Mouse (Mus musculus): ENCODE data around the gene Actn3. TPM values are rescaled to one million over a fixed set of nuclear protein-coding genes. Genes with fewer than 3 reads are reported as not detected.
A peak's percentile ranks its signal among the peaks of the same experiment; 100 is the strongest.

Actn3 gene
- polyA plus RNA-seq, 1 experiment from 2014 or later = 2.0 TPM

GRCm38 (mm10) chr19:4845846-4846245 lies 31.9 kb downstream of the Actn3 start:
- Histone ChIP-seq H3K27ac (replicated peaks in 1 of 2; ENCODE audit: control insufficient read depth in 1 of 2, insufficient read depth in 1 of 2, low read depth in 2 of 2, low read length in 2 of 2) (no peak overlapping the region), H3K27me3 (ENCODE audit: control insufficient read depth, insufficient read depth, low read length) (peaks cover 17% of the 10 kb centered on the region), H3K4me3 (ENCODE audit: control insufficient read depth in 1 of 2, insufficient read depth in 1 of 2, low read depth in 1 of 2, low read length in 2 of 2) (no peak overlapping the region), H3K9ac (ENCODE audit: low read length) (no peak overlapping the region), H3K4me2 (ENCODE audit: low read length) (no peak overlapping the region), H3K4me1 (ENCODE audit: control insufficient read depth in 2 of 2, insufficient read depth in 2 of 2, low read length in 2 of 2) (no peaks in the 10 kb centered on the region), H3K9me3 (ENCODE audit: control insufficient read depth, low read length) (no peaks in the 10 kb centered on the region), H3K36me3 (ENCODE audit: control insufficient read depth, insufficient read depth, low read length) (no peaks in the 10 kb centered on the region)
- 59% methylated on average over 2 of the region's 2 CpGs for WGBS
- ATAC-seq (ENCODE audit: insufficient number of reproducible peaks, insufficient read depth, low FRiP score, low read depth) = no peak

DNA sequence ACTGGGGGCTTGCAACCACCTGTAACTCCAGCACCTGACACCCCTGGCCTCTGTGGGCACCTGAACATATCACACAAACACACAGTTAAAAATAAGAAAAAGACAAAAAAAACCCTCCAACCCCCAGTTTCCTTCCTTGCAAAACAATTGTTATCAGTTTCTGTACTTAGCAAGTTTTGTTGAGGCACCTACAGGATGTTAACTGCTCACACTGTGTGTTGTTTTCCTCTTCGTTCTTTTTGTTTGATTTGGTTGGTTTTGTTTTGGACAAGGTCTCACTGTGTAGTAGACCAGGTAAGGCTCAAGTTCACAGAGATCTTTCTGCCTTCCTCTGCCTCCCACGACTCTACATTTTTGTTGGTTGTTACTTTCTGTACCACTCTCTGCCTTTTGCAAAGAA lies 35.1 kb downstream of the Actn3 start:
- Histone ChIP-seq H3K27me3 (ENCODE audit: control insufficient read depth, insufficient read depth, low read length) (peaks cover 26% of the 10 kb centered on the region), H3K27ac (replicated peaks in 1 of 2; ENCODE audit: control insufficient read depth in 1 of 2, insufficient read depth in 1 of 2, low read depth in 2 of 2, low read length in 2 of 2) (no peak overlapping the region), H3K9me3 (ENCODE audit: control insufficient read depth, low read length) (no peaks in the 10 kb centered on the region), H3K36me3 (ENCODE audit: control insufficient read depth, insufficient read depth, low read length) (no peaks in the 10 kb centered on the region), H3K4me3 (ENCODE audit: control insufficient read depth in 1 of 2, insufficient read depth in 1 of 2, low read depth in 1 of 2, low read length in 2 of 2) (no peak overlapping the region), H3K9ac (ENCODE audit: low read length) (no peak overlapping the region), H3K4me2 (ENCODE audit: low read length) (no peak overlapping the region), H3K4me1 (ENCODE audit: control insufficient read depth in 2 of 2, insufficient read depth in 2 of 2, low read length in 2 of 2) (peaks cover 3 to 11% of the 10 kb centered on the region in 2 experiments; a peak in 3 of 4 replicates)
- WGBS = 45% methylated on average over 2 of the region's 2 CpGs
- no peak for ATAC-seq (ENCODE audit: insufficient number of reproducible peaks, insufficient read depth, low FRiP score, low read depth)

GRCm38 (mm10) chr19:4840848-4841247 lies 36.9 kb downstream of the Actn3 start:
- WGBS = 72% methylated on average over 9 of the region's 9 CpGs
- H3K4me3 ChIP-seq (ENCODE audit: control insufficient read depth in 1 of 2, insufficient read depth in 1 of 2, low read depth in 1 of 2, low read length in 2 of 2) = no peak overlapping the region
- H3K27ac ChIP-seq (replicated peaks in 1 of 2; ENCODE audit: control insufficient read depth in 1 of 2, insufficient read depth in 1 of 2, low read depth in 2 of 2, low read length in 2 of 2) = no peak overlapping the region
- no peak for ATAC-seq (ENCODE audit: insufficient number of reproducible peaks, insufficient read depth, low FRiP score, low read depth)
- no peak overlapping the region for H3K4me2 ChIP-seq (ENCODE audit: low read length)
- 0 out of 2 replicates have a peak, but pooled peaks cover 2% of the 10 kb centered on the region for H3K36me3 ChIP-seq (ENCODE audit: control insufficient read depth, insufficient read depth, low read length)
- H3K9me3 ChIP-seq (ENCODE audit: control insufficient read depth, low read length) = no peaks in the 10 kb centered on the region
- H3K9ac ChIP-seq (ENCODE audit: low read length) = no peak overlapping the region
- peaks cover 3 to 11% of the 10 kb centered on the region in 2 experiments; a peak in 3 of 4 replicates for H3K4me1 ChIP-seq (ENCODE audit: control insufficient read depth in 2 of 2, insufficient read depth in 2 of 2, low read length in 2 of 2)
- H3K27me3 ChIP-seq (ENCODE audit: control insufficient read depth, insufficient read depth, low read length) = peaks cover 26% of the 10 kb centered on the region

GRCm38 (mm10) chr19:4839149-4839548 lies 38.6 kb downstream of the Actn3 start, which contains the start of the genes Ccs and Ccdc87:
Gene Ccs (minus strand): TSS chr19:4839332.
Gene Ccdc87 (plus strand): TSS chr19:4839366.
- peak; percentile 96 for ATAC-seq (ENCODE audit: insufficient number of reproducible peaks, insufficient read depth, low FRiP score, low read depth)
- Histone ChIP-seq H3K27ac (replicated peaks in 1 of 2; ENCODE audit: control insufficient read depth in 1 of 2, insufficient read depth in 1 of 2, low read depth in 2 of 2, low read length in 2 of 2) (0 out of 4 replicates have a peak within 1 kb of the TSS, but pooled peaks have one; percentile 2 to 8), H3K4me1 (ENCODE audit: control insufficient read depth in 2 of 2, insufficient read depth in 2 of 2, low read length in 2 of 2) (peaks cover 3 to 11% of the 10 kb centered on the region in 2 experiments; a peak in 3 of 4 replicates), H3K4me2 (ENCODE audit: low read length) (peak within 1 kb of the TSS; percentile 98), H3K4me3 (ENCODE audit: control insufficient read depth in 1 of 2, insufficient read depth in 1 of 2, low read depth in 1 of 2, low read length in 2 of 2) (peak within 1 kb of the TSS; percentile 54 to 79), H3K36me3 (ENCODE audit: control insufficient read depth, insufficient read depth, low read length) (0 out of 2 replicates have a peak, but pooled peaks cover 2% of the 10 kb centered on the region), H3K9ac (ENCODE audit: low read length) (peak within 1 kb of the TSS; percentile 77), H3K9me3 (ENCODE audit: control insufficient read depth, low read length) (no peaks in the 10 kb centered on the region), H3K27me3 (ENCODE audit: control insufficient read depth, insufficient read depth, low read length) (peaks cover 26% of the 10 kb centered on the region)
- under 1% methylated on average over 25 of the region's 25 CpGs for WGBS

GRCm38 (mm10) chr19:4838526-4839140 lies 39.1 kb downstream of the Actn3 start:
- no peaks in the 10 kb centered on the region for H3K9me3 ChIP-seq (ENCODE audit: control insufficient read depth, low read length)
- peaks cover 26% of the 10 kb centered on the region for H3K27me3 ChIP-seq (ENCODE audit: control insufficient read depth, insufficient read depth, low read length)
- H3K4me1 ChIP-seq (ENCODE audit: control insufficient read depth in 2 of 2, insufficient read depth in 2 of 2, low read length in 2 of 2) = peaks cover 3 to 11% of the 10 kb centered on the region in 2 experiments; a peak in 3 of 4 replicates
- H3K27ac ChIP-seq (replicated peaks in 1 of 2; ENCODE audit: control insufficient read depth in 1 of 2, insufficient read depth in 1 of 2, low read depth in 2 of 2, low read length in 2 of 2) = 0 out of 4 replicates have a peak overlapping the region, but pooled peaks have one; percentile 2 to 8
- 0 out of 2 replicates have a peak, but pooled peaks cover 2% of the 10 kb centered on the region for H3K36me3 ChIP-seq (ENCODE audit: control insufficient read depth, insufficient read depth, low read length)
- ATAC-seq (ENCODE audit: insufficient number of reproducible peaks, insufficient read depth, low FRiP score, low read depth) = no peak
- peak overlapping the region; percentile 77 for H3K9ac ChIP-seq (ENCODE audit: low read length)
- peak overlapping the region; percentile 54 to 79 for H3K4me3 ChIP-seq (ENCODE audit: control insufficient read depth in 1 of 2, insufficient read depth in 1 of 2, low read depth in 1 of 2, low read length in 2 of 2)
- 30% methylated on average over 10 of the region's 10 CpGs for WGBS
- H3K4me2 ChIP-seq (ENCODE audit: low read length) = peak overlapping the region; percentile 98

DNA sequence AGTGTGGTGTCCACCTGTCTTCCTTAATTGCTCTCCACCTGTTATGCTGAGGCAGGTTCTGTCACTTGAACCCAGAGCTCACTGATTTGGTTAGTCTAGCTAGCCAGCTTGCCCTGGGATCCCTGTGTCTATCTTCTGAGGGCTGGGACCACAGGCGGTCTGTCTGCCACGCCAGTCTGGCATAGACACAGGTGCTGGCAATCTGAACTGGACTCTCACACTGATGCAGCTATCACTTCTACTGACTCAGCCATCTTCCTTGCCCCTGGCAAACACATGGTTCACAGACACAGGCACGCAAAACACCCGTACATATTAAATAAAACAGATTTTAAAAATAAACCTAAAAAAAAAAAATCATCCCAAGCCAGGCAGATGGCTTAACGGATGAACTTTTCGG lies 40.7 kb downstream of the Actn3 start:
- Histone ChIP-seq H3K9me3 (ENCODE audit: control insufficient read depth, low read length) (no peaks in the 10 kb centered on the region), H3K27ac (replicated peaks in 1 of 2; ENCODE audit: control insufficient read depth in 1 of 2, insufficient read depth in 1 of 2, low read depth in 2 of 2, low read length in 2 of 2) (no peak overlapping the region), H3K4me3 (ENCODE audit: control insufficient read depth in 1 of 2, insufficient read depth in 1 of 2, low read depth in 1 of 2, low read length in 2 of 2) (no peak overlapping the region), H3K9ac (ENCODE audit: low read length) (no peak overlapping the region), H3K4me2 (ENCODE audit: low read length) (no peak overlapping the region), H3K4me1 (ENCODE audit: control insufficient read depth in 2 of 2, insufficient read depth in 2 of 2, low read length in 2 of 2) (peaks cover 3 to 11% of the 10 kb centered on the region in 2 experiments; a peak in 3 of 4 replicates), H3K27me3 (ENCODE audit: control insufficient read depth, insufficient read depth, low read length) (peaks cover 20% of the 10 kb centered on the region), H3K36me3 (ENCODE audit: control insufficient read depth, insufficient read depth, low read length) (peaks cover 14% of the 10 kb centered on the region)
- no peak for ATAC-seq (ENCODE audit: insufficient number of reproducible peaks, insufficient read depth, low FRiP score, low read depth)
- WGBS = 88% methylated on average over 6 of the region's 6 CpGs

DNA sequence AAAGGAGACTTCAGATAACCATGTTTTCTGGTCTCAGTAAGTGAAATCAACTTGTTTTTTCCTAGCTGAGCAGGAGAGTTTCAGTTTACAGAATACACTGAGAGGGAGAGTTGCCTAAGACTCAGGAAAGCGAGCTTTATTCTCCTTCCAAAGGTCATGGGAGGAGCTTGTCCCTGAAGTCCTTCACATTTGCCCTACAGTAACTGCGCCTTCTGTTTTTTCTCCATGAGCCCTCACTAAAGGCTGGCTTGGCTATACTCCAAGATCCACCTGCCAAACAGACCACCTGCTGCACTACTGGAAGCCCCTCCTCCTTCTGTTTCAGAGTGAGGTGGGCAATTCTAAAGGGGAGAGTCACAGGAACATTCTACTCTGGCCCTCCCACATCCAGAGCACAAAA lies 41.6 kb downstream of the Actn3 start:
- Histone ChIP-seq H3K9ac (ENCODE audit: low read length) (no peak overlapping the region), H3K4me1 (ENCODE audit: control insufficient read depth in 2 of 2, insufficient read depth in 2 of 2, low read length in 2 of 2) (peaks cover 3 to 11% of the 10 kb centered on the region in 2 experiments; a peak in 3 of 4 replicates), H3K36me3 (ENCODE audit: control insufficient read depth, insufficient read depth, low read length) (peaks cover 16% of the 10 kb centered on the region), H3K4me2 (ENCODE audit: low read length) (no peak overlapping the region), H3K4me3 (ENCODE audit: control insufficient read depth in 1 of 2, insufficient read depth in 1 of 2, low read depth in 1 of 2, low read length in 2 of 2) (no peak overlapping the region), H3K27me3 (ENCODE audit: control insufficient read depth, insufficient read depth, low read length) (peaks cover 11% of the 10 kb centered on the region), H3K9me3 (ENCODE audit: control insufficient read depth, low read length) (no peaks in the 10 kb centered on the region), H3K27ac (replicated peaks in 1 of 2; ENCODE audit: control insufficient read depth in 1 of 2, insufficient read depth in 1 of 2, low read depth in 2 of 2, low read length in 2 of 2) (no peak overlapping the region)
- no peak for ATAC-seq (ENCODE audit: insufficient number of reproducible peaks, insufficient read depth, low FRiP score, low read depth)
- 80% methylated on average over 2 of the region's 2 CpGs for WGBS

All from heart, embryonic 14.5 days (tissue).